Mouse (Mus musculus) embryonic fibroblast, embryonic 13.5 days (primary cell): ENCODE data around the gene Cldn10.

Experiments
- CTCF ChIP-seq: IDR thresholded peaks from 2 replicates; pipeline ENCODE4 v1.5.1; 2011; ENCODE audit warnings: mild to moderate bottlenecking, control low read depth, low read length, moderate library complexity, borderline replicate concordance; ENCODE audit not compliant: insufficient read depth
- POLR2A ChIP-seq: IDR thresholded peaks from 2 replicates; pipeline ENCODE4 v1.6.1; 2011; ENCODE audit warnings: low read depth, mild to moderate bottlenecking, control low read depth, low read length, moderate library complexity

DNA sequence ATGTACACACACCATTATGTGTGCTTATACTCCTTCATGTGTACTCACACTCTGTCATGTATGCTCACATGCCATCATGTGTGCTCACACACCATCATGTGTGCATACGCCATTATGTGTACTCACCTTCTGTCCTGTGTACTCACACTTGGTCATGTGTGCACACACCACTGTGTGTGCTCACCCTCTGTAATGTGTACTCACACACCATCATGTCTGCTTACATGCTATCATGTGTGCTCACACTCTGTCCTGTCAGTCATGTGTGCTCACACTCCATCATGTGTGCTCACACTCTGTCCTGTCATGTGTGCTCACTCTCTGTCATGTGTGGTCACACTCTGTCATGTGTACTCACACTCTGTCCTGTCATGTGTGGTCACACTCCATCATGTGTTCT lies 52.3 kb downstream of the Cldn10 start:
- TF ChIP-seq CTCF, result no peak
- TF ChIP-seq POLR2A, result no peak
